Mouse (Mus musculus): Measurements from ENCODE around the gene Ikzf3. TPM values are rescaled to one million over a fixed set of nuclear protein-coding genes. Genes with fewer than 3 reads are reported as not detected.

The Ikzf3 gene
- polyA plus RNA-seq, 1 experiment from 2014 or later, result 0.25 TPM

- Histone ChIP-seq H3K4me1 (no peaks in the 10 kb centered on the region), H3K36me3 (no peaks in the 10 kb centered on the region), H3K9me3 (no peaks in the 10 kb centered on the region), H3K4me3 (no peak overlapping the region), H3K27ac (no peak overlapping the region), H3K9ac (no peak overlapping the region), H3K27me3 (replicated peaks) (no peaks in the 10 kb centered on the region), H3K4me2 (replicated peaks) (no peak overlapping the region)
- WGBS, result 36% methylated on average over 7 of the region's 7 CpGs
- ATAC-seq (ENCODE audit: low FRiP score, low read depth), result no peak
These were observed 15.1 kb upstream of the Ikzf3 start for GRCm38 (mm10) chr11:98560942-98561341.

- no peak overlapping the region for H3K4me3 ChIP-seq
- no peaks in the 10 kb centered on the region for H3K36me3 ChIP-seq
- no peak overlapping the region for H3K9ac ChIP-seq
- ATAC-seq (ENCODE audit: low FRiP score, low read depth), result no peak
- H3K9me3 ChIP-seq, result no peaks in the 10 kb centered on the region
- peaks cover 5% of the 10 kb centered on the region for H3K27me3 ChIP-seq (replicated peaks)
- 70% methylated on average over 12 of the region's 12 CpGs for WGBS
- 0 out of 2 replicates have a peak, but pooled peaks cover 5% of the 10 kb centered on the region for H3K4me1 ChIP-seq
- H3K4me2 ChIP-seq (replicated peaks), result no peak overlapping the region
- no peak overlapping the region for H3K27ac ChIP-seq
These were observed 9.4 kb upstream of the Ikzf3 start for GRCm38 (mm10) chr11:98555124-98555700.

- Histone ChIP-seq H3K9ac (no peak overlapping the region), H3K27ac (no peak overlapping the region), H3K27me3 (replicated peaks) (peaks cover 17% of the 10 kb centered on the region), H3K4me2 (replicated peaks) (no peak overlapping the region), H3K36me3 (no peaks in the 10 kb centered on the region), H3K9me3 (no peaks in the 10 kb centered on the region), H3K4me1 (0 out of 2 replicates have a peak, but pooled peaks cover 5% of the 10 kb centered on the region), H3K4me3 (no peak overlapping the region)
- ATAC-seq (ENCODE audit: low FRiP score, low read depth), result no peak
- WGBS, result 84% methylated on average over 4 of the region's 4 CpGs
These were observed 8.1 kb upstream of the Ikzf3 start for GRCm38 (mm10) chr11:98553966-98554365.

GRCm38 (mm10) chr11:98550975-98551828 is 5.4 kb upstream of the Ikzf3 start, which contains the start of gene Zpbp2:
Gene Zpbp2, plus strand, starts transcription at chr11:98551097.
- Histone ChIP-seq H3K4me1 (0 out of 2 replicates have a peak, but pooled peaks cover 5% of the 10 kb centered on the region), H3K27me3 (replicated peaks) (peaks cover 43% of the 10 kb centered on the region), H3K9ac (peak within 1 kb of the TSS; percentile 53), H3K27ac (peak within 1 kb of the TSS; percentile 57; the same call in 1 of the 2 replicates), H3K9me3 (no peaks in the 10 kb centered on the region), H3K4me3 (peak within 1 kb of the TSS; percentile 63), H3K4me2 (replicated peaks) (peak within 1 kb of the TSS; percentile 63), H3K36me3 (no peaks in the 10 kb centered on the region)
- peak; percentile 98 for ATAC-seq (ENCODE audit: low FRiP score, low read depth)
- WGBS, result under 1% methylated on average over 51 of the region's 51 CpGs

DNA sequence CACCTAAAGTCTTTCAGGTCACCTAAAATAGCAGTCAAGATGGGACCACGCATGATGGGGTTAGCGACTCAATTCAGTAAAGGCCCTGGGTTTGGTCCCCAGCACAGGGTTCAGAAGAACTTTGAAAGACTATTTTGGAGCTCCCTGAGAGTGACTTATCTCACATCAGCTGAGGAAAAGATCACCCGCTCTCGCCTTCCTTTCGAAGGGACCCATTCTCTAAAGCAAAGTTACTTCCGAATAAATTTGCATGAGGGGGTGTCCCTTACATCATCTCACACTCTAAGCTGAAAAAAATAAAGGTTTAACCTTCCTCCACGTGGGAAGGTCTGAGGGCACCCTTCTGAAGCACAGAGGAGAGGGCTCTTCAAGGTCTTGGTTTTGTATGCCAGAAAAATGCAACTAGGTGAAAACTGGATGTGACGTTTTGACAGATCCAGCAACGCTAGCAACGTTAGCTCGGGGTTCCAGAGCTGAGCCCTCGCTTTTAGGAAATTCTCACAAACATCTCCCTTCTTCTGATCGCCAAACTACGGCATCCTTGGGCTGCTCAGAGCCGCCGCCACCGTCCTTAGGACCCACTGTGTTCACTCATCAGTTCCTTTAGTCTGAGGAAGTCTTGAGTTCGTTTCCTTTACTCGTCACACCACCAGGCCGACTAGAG is 4.6 kb upstream of the Ikzf3 start:
- no peaks in the 10 kb centered on the region for H3K36me3 ChIP-seq
- peaks cover 51% of the 10 kb centered on the region for H3K27me3 ChIP-seq (replicated peaks)
- H3K4me2 ChIP-seq (replicated peaks), result peak overlapping the region; percentile 63
- WGBS, result 20% methylated on average over 20 of the region's 20 CpGs
- H3K9ac ChIP-seq, result peak overlapping the region; percentile 53; the same call in 1 of the 2 replicates
- peaks cover 9% of the 10 kb centered on the region; the same call in 1 of the 2 replicates for H3K4me1 ChIP-seq
- H3K4me3 ChIP-seq, result peak overlapping the region; percentile 63
- no peak overlapping the region for H3K27ac ChIP-seq
- no peaks in the 10 kb centered on the region for H3K9me3 ChIP-seq
- ATAC-seq (ENCODE audit: low FRiP score, low read depth), result 0 out of 2 replicates have a peak, but pooled peaks have one; percentile 1

DNA sequence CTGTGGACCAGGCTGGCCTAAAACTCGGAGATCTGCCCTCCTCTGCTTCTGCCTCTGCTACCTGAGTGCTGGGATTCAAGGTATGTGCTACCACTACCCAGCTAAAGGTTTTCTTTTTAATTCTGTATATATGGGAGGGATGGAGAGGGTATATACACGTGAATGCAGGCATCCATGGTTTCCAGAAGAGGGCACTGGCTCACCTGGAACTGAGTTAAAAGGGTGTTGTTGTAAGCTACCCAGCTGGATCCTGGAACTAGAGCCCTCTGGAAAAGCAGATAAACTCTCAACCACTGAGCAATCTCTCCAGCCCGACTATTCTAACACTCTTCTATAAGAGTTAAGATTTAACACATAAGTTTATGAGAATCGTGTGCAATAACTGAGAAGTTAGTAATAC is 3.5 kb upstream of the Ikzf3 start:
- no peaks in the 10 kb centered on the region for H3K36me3 ChIP-seq
- H3K27me3 ChIP-seq (replicated peaks), result peaks cover 60% of the 10 kb centered on the region
- no peak overlapping the region for H3K9ac ChIP-seq
- no peak for ATAC-seq (ENCODE audit: low FRiP score, low read depth)
- H3K9me3 ChIP-seq, result no peaks in the 10 kb centered on the region
- WGBS, result 78% methylated on average over 4 of the region's 4 CpGs
- peaks cover 12% of the 10 kb centered on the region; the same call in 1 of the 2 replicates for H3K4me1 ChIP-seq
- H3K4me2 ChIP-seq (replicated peaks), result no peak overlapping the region
- no peak overlapping the region for H3K27ac ChIP-seq
- H3K4me3 ChIP-seq, result no peak overlapping the region

- Histone ChIP-seq H3K27ac (no peak overlapping the region), H3K9me3 (no peaks in the 10 kb centered on the region), H3K9ac (no peak overlapping the region), H3K4me2 (replicated peaks) (no peak overlapping the region), H3K4me3 (no peak overlapping the region), H3K36me3 (no peaks in the 10 kb centered on the region), H3K27me3 (replicated peaks) (peaks cover 72% of the 10 kb centered on the region), H3K4me1 (peaks cover 12% of the 10 kb centered on the region; the same call in 1 of the 2 replicates)
- 64% methylated on average over 3 of the region's 3 CpGs for WGBS
- ATAC-seq (ENCODE audit: low FRiP score, low read depth), result no peak
These were observed 1.5 kb upstream of the Ikzf3 start for GRCm38 (mm10) chr11:98547308-98547693.

DNA sequence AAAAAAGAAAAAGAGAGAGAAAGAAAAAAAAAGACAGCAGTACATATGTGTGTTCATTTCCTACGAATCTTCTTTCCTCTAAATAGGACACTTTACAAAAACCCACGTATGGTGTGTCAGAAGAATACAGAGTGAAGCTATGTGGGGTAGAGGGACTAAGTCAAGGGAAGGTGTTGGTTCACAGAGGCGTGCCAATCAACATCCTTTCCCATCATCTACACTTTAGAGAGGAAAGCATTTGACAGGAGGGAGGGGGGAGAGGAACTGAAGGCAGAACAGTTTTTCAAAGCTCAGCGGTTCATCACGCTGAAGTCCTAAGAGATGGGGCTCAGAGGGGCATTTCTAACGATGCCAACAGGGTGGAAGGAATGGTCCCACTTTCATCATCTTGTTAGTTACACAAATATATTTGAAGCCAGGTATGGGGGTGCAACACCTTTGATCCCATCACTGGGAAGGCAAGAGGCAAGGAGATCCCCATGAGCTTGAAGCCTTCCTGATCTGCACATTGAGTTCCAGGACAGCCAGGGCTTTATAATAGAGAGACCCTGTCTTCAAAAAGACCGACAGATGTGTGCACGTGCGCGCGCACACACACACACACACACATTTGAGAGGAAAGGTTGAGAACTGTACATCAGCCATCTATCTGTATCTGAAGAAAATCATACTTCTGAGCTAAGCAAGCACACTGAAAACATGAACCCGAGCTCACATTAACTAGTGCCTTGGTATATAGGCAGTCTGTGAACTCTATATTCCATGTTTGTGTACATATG is 887 bp upstream of the Ikzf3 start:
- Histone ChIP-seq H3K9me3 (no peaks in the 10 kb centered on the region), H3K27ac (no peak overlapping the region), H3K4me3 (no peak overlapping the region), H3K36me3 (no peaks in the 10 kb centered on the region), H3K4me1 (peaks cover 12% of the 10 kb centered on the region; the same call in 1 of the 2 replicates), H3K27me3 (replicated peaks) (peaks cover 75% of the 10 kb centered on the region), H3K4me2 (replicated peaks) (no peak overlapping the region), H3K9ac (no peak overlapping the region)
- ATAC-seq (ENCODE audit: low FRiP score, low read depth), result no peak
- 45% methylated on average over 12 of the region's 12 CpGs for WGBS

GRCm38 (mm10) chr11:98544890-98545677 is 747 bp downstream of the Ikzf3 start:
- no peak for ATAC-seq (ENCODE audit: low FRiP score, low read depth)
- H3K27ac ChIP-seq, result no peak overlapping the region
- no peaks in the 10 kb centered on the region for H3K36me3 ChIP-seq
- H3K9me3 ChIP-seq, result no peaks in the 10 kb centered on the region
- H3K4me1 ChIP-seq, result peaks cover 6% of the 10 kb centered on the region; the same call in 1 of the 2 replicates
- H3K4me2 ChIP-seq (replicated peaks), result peak overlapping the region; percentile 86
- 2% methylated on average over 16 of the region's 16 CpGs for WGBS
- peak overlapping the region; percentile 40 for H3K4me3 ChIP-seq
- peak overlapping the region; percentile 57; the same call in 1 of the 2 replicates for H3K9ac ChIP-seq
- H3K27me3 ChIP-seq (replicated peaks), result peaks cover 71% of the 10 kb centered on the region

DNA sequence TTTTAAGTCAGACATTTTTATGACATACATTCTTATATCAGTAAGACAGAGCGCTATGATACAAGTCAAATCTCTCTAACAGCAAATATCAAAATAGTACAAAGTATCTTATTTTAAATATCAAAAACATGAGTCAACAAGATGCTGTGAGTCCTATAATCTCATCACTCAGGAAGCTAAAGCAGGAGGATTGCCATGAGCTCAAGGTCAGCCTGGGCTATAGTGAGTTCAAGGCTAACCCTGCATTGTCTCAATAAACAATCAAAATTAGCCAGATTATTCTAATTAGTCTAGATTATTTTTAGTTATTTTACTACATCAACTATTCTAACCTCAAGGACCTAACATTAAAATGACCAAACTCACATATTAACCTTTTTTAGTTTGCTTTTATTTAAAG is 2.4 kb downstream of the Ikzf3 start:
- peaks cover 6% of the 10 kb centered on the region; the same call in 1 of the 2 replicates for H3K4me1 ChIP-seq
- no peaks in the 10 kb centered on the region for H3K9me3 ChIP-seq
- H3K4me3 ChIP-seq, result no peak overlapping the region
- 87% methylated on average over 1 of the region's 1 CpGs for WGBS
- peaks cover 56% of the 10 kb centered on the region for H3K27me3 ChIP-seq (replicated peaks)
- ATAC-seq (ENCODE audit: low FRiP score, low read depth), result no peak
- H3K36me3 ChIP-seq, result no peaks in the 10 kb centered on the region
- no peak overlapping the region for H3K4me2 ChIP-seq (replicated peaks)
- H3K27ac ChIP-seq, result no peak overlapping the region
- H3K9ac ChIP-seq, result no peak overlapping the region

DNA sequence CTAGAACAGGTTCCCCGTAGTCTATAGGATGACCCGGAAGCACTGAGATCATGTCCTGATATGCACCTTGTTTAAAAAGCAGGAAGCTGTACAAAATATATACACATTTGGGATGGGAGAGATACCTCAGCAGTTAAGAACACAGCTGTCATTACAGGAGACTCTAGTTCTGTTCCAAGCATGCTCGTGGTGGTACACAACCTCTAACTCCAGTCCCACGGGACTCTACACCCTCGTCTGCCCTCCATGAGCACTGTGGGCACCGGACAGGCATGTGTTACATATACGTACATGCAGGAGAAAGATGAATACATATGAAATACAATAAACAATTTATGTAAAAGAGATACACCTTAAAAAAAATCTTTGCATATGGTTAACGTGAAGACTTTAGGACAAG is 3.3 kb downstream of the Ikzf3 start:
- Histone ChIP-seq H3K27me3 (replicated peaks) (peaks cover 47% of the 10 kb centered on the region), H3K4me2 (replicated peaks) (no peak overlapping the region), H3K27ac (no peak overlapping the region), H3K9ac (no peak overlapping the region), H3K36me3 (no peaks in the 10 kb centered on the region), H3K4me1 (peaks cover 6% of the 10 kb centered on the region; the same call in 1 of the 2 replicates), H3K4me3 (no peak overlapping the region), H3K9me3 (no peaks in the 10 kb centered on the region)
- ATAC-seq (ENCODE audit: low FRiP score, low read depth), result no peak
- 77% methylated on average over 8 of the region's 8 CpGs for WGBS

Data from neural tube, embryonic 12.5 days (tissue).